Mouse (Mus musculus) lung, adult 2 months (tissue): ENCODE data around the gene Plce1.

Experiments used
- CTCF ChIP-seq: fragments of 200-500 bp; IDR thresholded peaks from 2 replicates; pipeline ENCODE4 v1.5.1; 2011; ENCODE audit warnings: mild to moderate bottlenecking, low read length, control low read depth; ENCODE audit not compliant: insufficient read depth
- POLR2A ChIP-seq: fragments of 200-500 bp; IDR thresholded peaks from 2 replicates; pipeline ENCODE4 v1.6.1; 2011; ENCODE audit warnings: low read depth, mild to moderate bottlenecking, control low read depth, low read length, borderline replicate concordance; ENCODE audit errors: extremely low read depth

DNA sequence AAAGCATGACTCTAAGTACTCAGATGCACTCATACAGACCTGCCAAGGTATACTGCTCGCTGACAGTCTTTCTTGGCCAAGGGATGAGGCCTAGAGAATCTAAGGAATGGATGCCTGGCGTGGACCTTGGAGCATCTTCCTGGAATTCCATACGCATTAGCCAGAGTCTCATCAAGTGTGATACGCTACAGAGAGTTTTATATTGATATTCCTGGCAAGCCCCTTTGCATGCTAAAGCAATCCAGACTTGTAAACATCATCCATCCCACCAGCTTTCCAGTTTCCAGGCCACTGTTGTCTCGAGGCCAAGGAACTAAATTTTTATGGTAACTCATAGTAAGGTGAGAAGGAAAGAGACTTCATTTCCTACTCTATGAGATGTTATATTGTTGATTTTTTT is 197.7 kb downstream of the Plce1 start:
- TF ChIP-seq CTCF (no peak), POLR2A (no peak)
